Mouse (Mus musculus) ES-E14 (cell line): ENCODE measurements around the gene Eif5a. TPM values are rescaled to one million over a fixed set of nuclear protein-coding genes. Genes with fewer than 3 reads are reported as not detected.

Source experiments
- DNase-seq: peaks from one replicate; pipeline ENCODE4 v3.0.0-alpha.2; 2013; ENCODE audit warnings: low read depth, low spot score
- H3K27ac ChIP-seq: 2 replicates; pipeline ENCODE4 v1.5.1; 2012; ENCODE audit warnings: low read depth, mild to moderate bottlenecking, low read length, moderate library complexity, mixed read lengths; ENCODE audit not compliant: poor library complexity, insufficient read depth, severe bottlenecking
- H3K36me3 ChIP-seq: 2 replicates; pipeline ENCODE4 v1.6.1; 2012; ENCODE audit warnings: mild to moderate bottlenecking, low read length, moderate library complexity, mixed read lengths; ENCODE audit not compliant: control insufficient read depth, poor library complexity, insufficient read depth, severe bottlenecking
- H3K4me1 ChIP-seq, 2 experiments: fragments of 150-350 bp in 1 of 2; sonication (generic) in 1 of 2; 2 replicates each; pipeline ENCODE4 v1.6.1; 2012; ENCODE audit warnings: low read length in 2 of 2, mild to moderate bottlenecking in 1 of 2, mixed read lengths in 1 of 2; ENCODE audit not compliant: control insufficient read depth in 2 of 2, insufficient read depth in 2 of 2, poor library complexity in 1 of 2
- H3K4me3 ChIP-seq, 2 experiments: fragments of 150-350 bp in 1 of 2; sonication (generic) in 1 of 2; 2 replicates each; pipeline ENCODE4 v1.5.1; 2012; ENCODE audit warnings: low read length in 2 of 2, low read depth in 1 of 2, mild to moderate bottlenecking in 1 of 2, mixed read lengths in 1 of 2; ENCODE audit not compliant: insufficient read depth in 1 of 2, poor library complexity in 1 of 2, severe bottlenecking in 1 of 2
- H3K9ac ChIP-seq: 2 replicates; pipeline ENCODE4 v1.6.1; 2012; ENCODE audit warnings: low read depth, mild to moderate bottlenecking, low read length, mixed read lengths; ENCODE audit not compliant: poor library complexity, insufficient read depth, severe bottlenecking
- H3K9me3 ChIP-seq: fragments of 150-350 bp; sonication (generic); 2 replicates; pipeline ENCODE4 v1.6.1; 2012; ENCODE audit warnings: low read depth, mild to moderate bottlenecking, low read length; ENCODE audit not compliant: control insufficient read depth, insufficient read depth
- CHD2 ChIP-seq: IDR thresholded peaks from 2 replicates; pipeline ENCODE4 v1.6.1; 2014; ENCODE audit warnings: mild to moderate bottlenecking, low read depth, low read length, inconsistent platforms
- HCFC1 ChIP-seq: IDR thresholded peaks from 2 replicates; pipeline ENCODE4 v1.6.1; 2012; ENCODE audit warnings: low read length, inconsistent platforms, borderline replicate concordance; ENCODE audit not compliant: insufficient read depth
- MAFK ChIP-seq: IDR thresholded peaks from 2 replicates; pipeline ENCODE4 v1.6.1; 2014; ENCODE audit warnings: mild to moderate bottlenecking, low read depth, low read length, inconsistent platforms; ENCODE audit not compliant: insufficient read depth
- ZC3H11A ChIP-seq: IDR thresholded peaks from 2 replicates; pipeline ENCODE4 v1.6.1; 2012; ENCODE audit warnings: low read depth, mild to moderate bottlenecking, inconsistent platforms, low read length, borderline replicate concordance
- ZNF384 ChIP-seq: IDR thresholded peaks from 2 replicates; pipeline ENCODE4 v1.6.1; 2012; ENCODE audit warnings: low read depth, low read length, inconsistent platforms
- in situ Hi-C, 2 experiments: fragments of 600-800 bp; cut with MboI; formaldehyde crosslinking; loops; one replicate each; pipeline ENCODE4 v1.15.1; 2025; ENCODE audit warnings: low sequenced_read_pairs in 2 of 2, inconsistent platforms in 1 of 2; ENCODE audit not compliant: unreplicated experiment in 2 of 2
- total RNA-seq: library from RNA; depleted of rRNA; stranded (reverse); fragments of 300-350 nt; gene quantifications from 2 replicates; pipeline ENCODE4 v1.2.3, GENCODE M21; 2012

Eif5a gene
- total RNA-seq, 1 experiment: 926 TPM

DNA sequence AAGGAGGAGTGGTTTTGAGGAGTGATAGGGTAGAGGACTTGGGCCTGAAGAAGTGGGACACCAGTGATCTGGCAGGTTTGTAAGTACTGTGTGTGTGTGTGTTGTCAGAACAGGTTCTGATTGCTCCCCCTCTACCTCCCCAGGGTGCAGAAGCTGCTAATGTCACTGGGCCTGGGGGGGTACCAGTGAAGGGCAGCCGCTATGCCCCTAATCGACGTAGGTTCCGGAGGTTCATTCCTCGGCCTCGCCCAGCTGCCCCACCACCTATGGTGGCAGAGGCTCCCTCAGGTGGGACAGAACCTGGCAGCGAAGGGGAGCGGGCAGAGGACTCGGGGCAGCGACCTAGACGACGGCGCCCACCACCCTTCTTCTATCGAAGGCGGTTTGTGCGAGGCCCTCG lies 18.0 kb upstream of the Eif5a start:
- no peak overlapping the region for H3K4me3 ChIP-seq
- H3K27ac ChIP-seq: no peak overlapping the region
- TF ChIP-seq HCFC1 (no peak), CHD2 (no peak), MAFK (no peak), ZC3H11A (no peak), ZNF384 (no peak)
- H3K4me1 ChIP-seq: peaks cover 0 to 24% of the 10 kb centered on the region in 2 experiments; a peak in 2 of 4 replicates
- no peaks in the 10 kb centered on the region; the same call in 1 of the 2 replicates for H3K36me3 ChIP-seq
- no peak overlapping the region for H3K9ac ChIP-seq
- no peak for DNase-seq
- no peaks in the 10 kb centered on the region for H3K9me3 ChIP-seq
- in situ Hi-C loops: loop anchor here in 1 of 2 experiments (10.0 kb wide), 1 partner anchor 275 kb away; the partner anchor contains the start of gene Slc16a11

DNA sequence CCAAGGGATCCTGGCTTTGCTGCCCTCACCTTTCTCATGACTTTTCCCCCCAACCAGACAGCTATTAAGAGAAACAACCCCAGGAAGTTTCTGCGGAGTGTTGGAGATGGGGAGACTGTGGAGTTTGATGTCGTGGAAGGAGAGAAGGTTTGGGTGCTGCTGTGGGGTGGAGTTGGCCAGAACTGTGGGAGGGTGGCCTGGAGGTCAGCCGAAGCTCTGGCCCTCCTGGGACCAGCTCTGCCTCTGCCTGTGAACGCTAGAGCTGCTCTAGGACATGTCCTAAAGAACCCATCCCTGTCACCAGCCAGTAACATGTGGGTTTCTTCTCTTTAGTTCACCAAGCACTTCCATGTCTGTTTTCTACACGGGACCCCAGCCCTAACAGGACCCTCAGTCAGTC lies 17.4 kb upstream of the Eif5a start:
- Histone ChIP-seq H3K9ac (no peak overlapping the region), H3K36me3 (no peaks in the 10 kb centered on the region), H3K27ac (no peak overlapping the region), H3K4me3 (no peak overlapping the region), H3K4me1 (peaks cover 0 to 24% of the 10 kb centered on the region in 2 experiments; a peak in 2 of 4 replicates), H3K9me3 (no peaks in the 10 kb centered on the region)
- no peak for DNase-seq
- in situ Hi-C loops: loop anchor here in 1 of 2 experiments (10.0 kb wide), 1 partner anchor 276 kb away; the partner anchor contains the start of gene Slc16a11
- no peak for TF ChIP-seq ZNF384

DNA sequence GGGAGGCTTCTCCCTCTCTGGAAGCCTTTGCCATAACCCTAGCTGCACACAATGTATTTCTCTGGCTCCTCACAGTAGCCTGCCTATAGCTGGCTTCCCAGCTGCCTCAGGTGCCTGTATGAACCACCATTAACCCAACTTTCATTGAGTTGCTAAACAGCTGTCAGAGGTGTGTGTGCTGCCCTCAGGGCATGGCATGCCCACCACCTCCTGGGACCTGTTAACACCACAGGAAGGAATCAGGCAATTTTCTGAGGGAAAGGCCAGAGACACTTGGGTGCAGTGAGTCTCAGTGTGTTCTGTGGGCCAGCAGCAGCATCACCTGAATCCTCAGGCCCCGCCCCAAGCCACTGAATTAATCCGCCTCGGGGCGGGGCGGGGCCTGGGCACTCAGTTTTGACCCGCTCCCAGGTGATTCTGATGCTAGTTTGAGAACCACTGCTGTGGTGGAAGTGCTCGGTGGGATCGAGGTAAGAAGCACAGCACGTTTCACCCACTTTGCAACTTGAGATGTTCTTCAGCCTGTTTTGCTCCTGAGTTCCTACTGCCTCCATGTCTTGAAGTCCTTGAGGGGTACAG lies 16.7 kb upstream of the Eif5a start:
- peaks cover 0 to 24% of the 10 kb centered on the region in 2 experiments; a peak in 2 of 4 replicates for H3K4me1 ChIP-seq
- no peak overlapping the region for H3K27ac ChIP-seq
- no peak for TF ChIP-seq HCFC1
- TF ChIP-seq MAFK: no peak
- no peak for TF ChIP-seq CHD2
- no peak for TF ChIP-seq ZC3H11A
- TF ChIP-seq ZNF384: no peak
- no peak for DNase-seq
- in situ Hi-C loops: loop anchor here in 1 of 2 experiments (10.0 kb wide), 1 partner anchor 276 kb away; the partner anchor contains the start of gene Slc16a11
- no peak overlapping the region for H3K4me3 ChIP-seq
- no peaks in the 10 kb centered on the region for H3K9me3 ChIP-seq
- H3K36me3 ChIP-seq: no peaks in the 10 kb centered on the region
- H3K9ac ChIP-seq: no peak overlapping the region

DNA sequence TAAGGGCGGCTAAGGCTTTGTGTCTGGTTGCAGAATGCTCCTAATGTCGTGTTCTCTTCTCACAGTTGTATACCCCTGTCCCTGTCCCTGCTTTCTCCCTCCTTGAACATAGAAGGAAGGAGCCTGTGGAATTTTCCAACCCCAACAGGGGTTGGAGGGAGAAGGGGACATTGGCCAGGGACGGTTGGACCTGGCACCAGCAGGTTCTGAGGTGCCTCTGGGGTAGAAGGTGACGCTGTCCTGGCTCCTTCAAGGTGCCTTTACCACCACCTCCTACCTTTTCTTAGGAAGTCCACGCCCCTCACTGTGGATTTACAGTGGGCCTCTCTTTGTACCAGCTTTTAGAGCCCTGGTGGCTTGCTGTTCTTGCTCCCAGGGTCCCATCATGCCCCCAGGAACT lies 16.1 kb upstream of the Eif5a start:
- Histone ChIP-seq H3K4me1 (peaks cover 0 to 24% of the 10 kb centered on the region in 2 experiments; a peak in 2 of 4 replicates), H3K9me3 (no peaks in the 10 kb centered on the region), H3K4me3 (no peak overlapping the region), H3K27ac (no peak overlapping the region), H3K36me3 (no peaks in the 10 kb centered on the region), H3K9ac (no peak overlapping the region)
- DNase-seq: no peak
- in situ Hi-C loops: loop anchor here in 1 of 2 experiments (10.0 kb wide), 1 partner anchor 277 kb away; the partner anchor contains the start of gene Slc16a11
- TF ChIP-seq ZC3H11A: no peak
- TF ChIP-seq HCFC1: no peak
- no peak for TF ChIP-seq MAFK
- no peak for TF ChIP-seq ZNF384
- no peak for TF ChIP-seq CHD2

DNA sequence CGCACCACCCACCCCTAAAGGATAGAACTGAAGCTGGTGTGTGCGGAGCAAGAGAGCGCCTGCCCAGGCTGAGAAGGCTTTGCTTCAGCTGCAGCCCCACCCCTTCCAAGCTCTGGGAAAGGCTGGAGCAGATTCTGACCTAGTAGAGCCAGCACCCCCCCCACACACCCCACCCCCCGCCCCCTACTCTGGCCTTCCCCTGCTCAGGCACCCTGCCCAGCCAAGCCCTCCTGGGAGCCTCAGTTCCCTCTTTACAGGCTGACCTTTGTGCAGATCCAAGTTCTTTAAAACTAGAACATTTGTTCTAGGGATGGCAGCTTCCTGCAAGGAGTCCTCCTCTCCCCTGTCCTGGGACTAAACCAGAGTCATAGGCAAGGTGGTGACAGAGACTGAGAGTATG lies 15.6 kb upstream of the Eif5a start:
- in situ Hi-C loops: loop anchor here in 1 of 2 experiments (10.0 kb wide), 1 partner anchor 277 kb away; the partner anchor contains the start of gene Slc16a11
- Histone ChIP-seq H3K4me3 (no peak overlapping the region), H3K36me3 (no peaks in the 10 kb centered on the region), H3K4me1 (peaks cover 0 to 24% of the 10 kb centered on the region in 2 experiments; a peak in 2 of 4 replicates), H3K9me3 (no peaks in the 10 kb centered on the region), H3K27ac (no peak overlapping the region), H3K9ac (no peak overlapping the region)
- no peak for TF ChIP-seq MAFK
- TF ChIP-seq HCFC1: no peak
- no peak for TF ChIP-seq ZNF384
- TF ChIP-seq CHD2: no peak
- no peak for TF ChIP-seq ZC3H11A
- DNase-seq: no peak
